Mouse (Mus musculus) thymus, adult 18-20 months (tissue): ENCODE measurements around the gene Chac1.

Experiments used
- DNase-seq, 2 experiments: peaks; one replicate each; pipeline ENCODE4 v3.0.0; 2022; ENCODE audit warnings: mixed read lengths in 2 of 2

The Chac1 gene

GRCm38 (mm10) chr2:119350555-119351486 lies at the start of gene Chac1:
Gene Chac1 (plus strand): TSS chr2:119351229.
- DNase-seq, result peak; percentile 41 to 46

- no peak for DNase-seq
These were observed 48.2 kb upstream of the Chac1 start for GRCm38 (mm10) chr2:119302876-119303275.

- DNase-seq, result no peak
These were observed 46.6 kb upstream of the Chac1 start for GRCm38 (mm10) chr2:119304391-119304790.

GRCm38 (mm10) chr2:119304798-119305208 lies 46.2 kb upstream of the Chac1 start:
- no peak for DNase-seq

GRCm38 (mm10) chr2:119311544-119311943 lies 39.5 kb upstream of the Chac1 start:
- DNase-seq, result no peak

- no peak for DNase-seq
These were observed 38.6 kb upstream of the Chac1 start for GRCm38 (mm10) chr2:119312380-119312958.

- DNase-seq, result no peak
These were observed 37.1 kb upstream of the Chac1 start for GRCm38 (mm10) chr2:119313780-119314479.

GRCm38 (mm10) chr2:119314742-119315310 lies 36.2 kb upstream of the Chac1 start:
- DNase-seq, result no peak

- DNase-seq, result no peak
These were observed 32.9 kb upstream of the Chac1 start for GRCm38 (mm10) chr2:119318043-119318710.

- no peak for DNase-seq
These were observed 30.5 kb upstream of the Chac1 start for GRCm38 (mm10) chr2:119320571-119320970.

GRCm38 (mm10) chr2:119321771-119322586 lies 29.1 kb upstream of the Chac1 start:
- no peak for DNase-seq

- DNase-seq, result no peak
These were observed 28.3 kb upstream of the Chac1 start for GRCm38 (mm10) chr2:119322587-119323300.

GRCm38 (mm10) chr2:119323866-119324575 lies 27.0 kb upstream of the Chac1 start:
- no peak for DNase-seq

- no peak for DNase-seq
These were observed 26.3 kb upstream of the Chac1 start for GRCm38 (mm10) chr2:119324576-119325318.

- no peak for DNase-seq
These were observed 25.4 kb upstream of the Chac1 start, which contains the start of gene Dll4 for GRCm38 (mm10) chr2:119325568-119326143. Gene Dll4 (plus strand): TSS chr2:119325784.

- no peak for DNase-seq
These were observed 24.6 kb upstream of the Chac1 start for GRCm38 (mm10) chr2:119326161-119327101.

- peak in 1 of 2 experiments; percentile 34 for DNase-seq
These were observed 23.9 kb upstream of the Chac1 start for GRCm38 (mm10) chr2:119327102-119327480.
